In genomic region chr3:103040285-103040684, GRCm38 (mm10) we compare ENCODE assay signal across 1 mouse cellular context.
TF ChIP-seq lines count a peak whose summit lies in the region.

No protein-coding gene starts in this region.

TF ChIP-seq in MEL, 35 proteins besides CTCF, POLR2A, EP300 and RAD21 (continued from another document):
- TF ChIP-seq TAL1 (IDR thresholded peaks at IDR 0.05; ENCODE audit: low read length): no peak
- no peak for TF ChIP-seq POLR2AphosphoS5 (IDR thresholded peaks at IDR 0.05; ENCODE audit: borderline replicate concordance, low read depth, low read length)
- TF ChIP-seq MAFK (IDR thresholded peaks at IDR 0.05; ENCODE audit: borderline replicate concordance, low read depth, low read length): no peak
- no peak for TF ChIP-seq MAZ (IDR thresholded peaks at IDR 0.05; ENCODE audit: low read depth, low read length)
- no peak for TF ChIP-seq USF1 (IDR thresholded peaks at IDR 0.05; ENCODE audit: low read depth, low read length)
- TF ChIP-seq ZC3H11A (IDR thresholded peaks at IDR 0.05; ENCODE audit: low read depth, low read length): no peak
- TF ChIP-seq BHLHE40 (IDR thresholded peaks at IDR 0.05; ENCODE audit: borderline replicate concordance, low read depth, low read length): no peak
- TF ChIP-seq JUND (IDR thresholded peaks at IDR 0.05; ENCODE audit: low read depth, low read length): no peak
- no peak for TF ChIP-seq MXI1 (IDR thresholded peaks at IDR 0.05; ENCODE audit: low read depth, low read length)
- no peak for TF ChIP-seq ELF1 (IDR thresholded peaks at IDR 0.05; ENCODE audit: low read depth, low read length)
- no peak for TF ChIP-seq MYC (IDR thresholded peaks at IDR 0.05; ENCODE audit: low read depth, low read length)
- TF ChIP-seq SMC3 (IDR thresholded peaks at IDR 0.05; ENCODE audit: low read depth, low read length): no peak
- TF ChIP-seq ETS1 (IDR thresholded peaks at IDR 0.05; ENCODE audit: low read depth, low read length): no peak
